Mouse (Mus musculus) MEL (cell line): ENCODE measurements around the gene Rnf130. TPM values are rescaled to one million over a fixed set of nuclear protein-coding genes. Genes with fewer than 3 reads are reported as not detected.
A peak's percentile ranks its signal among the peaks of the same experiment; 100 is the strongest.

Source experiments
- DNase-seq: peaks from one replicate; pipeline ENCODE4 v3.0.0; 2011; ENCODE audit warnings: low read depth, low spot score
- H3K27ac ChIP-seq: 2 replicates; pipeline ENCODE4 v1.5.1; 2012; ENCODE audit warnings: low read depth, mild to moderate bottlenecking, control low read depth, low read length, moderate library complexity; ENCODE audit not compliant: control insufficient read depth
- H3K27me3 ChIP-seq, 2 experiments: fragments of 150-350 bp in 1 of 2; sonication (generic) in 1 of 2; 2 replicates each; pipeline ENCODE4 v1.6.1; 2012; ENCODE audit warnings: low read length in 2 of 2, mild to moderate bottlenecking in 2 of 2, improper control_type of control experiment in 1 of 2, moderate library complexity in 1 of 2; ENCODE audit not compliant: insufficient read depth in 2 of 2, control insufficient read depth in 1 of 2
- H3K36me3 ChIP-seq, 2 experiments: 2 replicates each; pipeline ENCODE4 v1.6.1; 2012 to 2014; ENCODE audit warnings: low read length in 2 of 2, improper control_type of control experiment in 1 of 2, inconsistent platforms in 1 of 2, mild to moderate bottlenecking in 1 of 2; ENCODE audit not compliant: insufficient read depth in 2 of 2, control insufficient read depth in 1 of 2
- H3K4me1 ChIP-seq, 2 experiments: fragments of 150-350 bp in 1 of 2; sonication (generic) in 1 of 2; 2 replicates each; pipeline ENCODE4 v1.6.1; 2012; ENCODE audit warnings: low read length in 2 of 2, improper control_type of control experiment in 1 of 2, mild to moderate bottlenecking in 1 of 2; ENCODE audit not compliant: insufficient read depth in 2 of 2, control insufficient read depth in 1 of 2
- H3K4me3 ChIP-seq, 2 experiments: fragments of 150-350 bp in 1 of 2; sonication (generic) in 1 of 2; 2 replicates each; pipeline ENCODE4 v1.5.1; 2012; ENCODE audit warnings: low read depth in 2 of 2, low read length in 2 of 2, mild to moderate bottlenecking in 2 of 2, moderate library complexity in 2 of 2, control low read depth in 1 of 2, improper control_type of control experiment in 1 of 2; ENCODE audit not compliant: control insufficient read depth in 1 of 2, insufficient read depth in 1 of 2
- H3K79me2 ChIP-seq: 2 replicates; pipeline ENCODE4 v1.6.1; 2012; ENCODE audit warnings: mild to moderate bottlenecking, low read length, moderate library complexity; ENCODE audit not compliant: control insufficient read depth, poor library complexity, insufficient read depth
- H3K9ac ChIP-seq: 2 replicates; pipeline ENCODE4 v1.6.1; 2012; ENCODE audit warnings: low read depth, mild to moderate bottlenecking, control low read depth, low read length, moderate library complexity; ENCODE audit not compliant: control insufficient read depth, poor library complexity, severe bottlenecking
- H3K9me3 ChIP-seq: fragments of 150-350 bp; sonication (generic); replicated peaks from 2 replicates; pipeline ENCODE4 v1.6.1; 2012; ENCODE audit warnings: mild to moderate bottlenecking, low read length, improper control_type of control experiment, moderate library complexity; ENCODE audit not compliant: insufficient read depth
- BHLHE40 ChIP-seq: IDR thresholded peaks from 2 replicates; pipeline ENCODE4 v1.6.1; 2012; ENCODE audit warnings: low read depth, mild to moderate bottlenecking, inconsistent platforms, low read length, improper control_type of control experiment, borderline replicate concordance
- CHD1 ChIP-seq: IDR thresholded peaks from 2 replicates; pipeline ENCODE4 v1.6.1; 2012; ENCODE audit warnings: low read depth, mild to moderate bottlenecking, inconsistent platforms, low read length, improper control_type of control experiment
- CHD2 ChIP-seq: IDR thresholded peaks from 2 replicates; pipeline ENCODE4 v1.6.1; 2011; ENCODE audit warnings: low read length, improper control_type of control experiment
- ELF1 ChIP-seq: IDR thresholded peaks from 2 replicates; pipeline ENCODE4 v1.6.1; 2014; ENCODE audit warnings: low read depth, mild to moderate bottlenecking, inconsistent platforms, low read length, improper control_type of control experiment, moderate library complexity
- EP300 ChIP-seq, 2 experiments: IDR thresholded peaks; 2 replicates each; pipeline ENCODE4 v1.6.1; 2011; ENCODE audit warnings: improper control_type of control experiment in 2 of 2, low read length in 2 of 2, low read depth in 1 of 2, mild to moderate bottlenecking in 1 of 2
- ETS1 ChIP-seq: IDR thresholded peaks from 2 replicates; pipeline ENCODE4 v1.6.1; 2012; ENCODE audit warnings: low read depth, mild to moderate bottlenecking, inconsistent platforms, low read length, improper control_type of control experiment, moderate library complexity
- GATA1 ChIP-seq: IDR thresholded peaks from 2 replicates; pipeline ENCODE4 v1.6.1; 2011; ENCODE audit warnings: low read depth, low read length, improper control_type of control experiment
- JUND ChIP-seq: IDR thresholded peaks from 2 replicates; pipeline ENCODE4 v1.6.1; 2011; ENCODE audit warnings: low read depth, mild to moderate bottlenecking, improper control_type of control experiment, low read length
- KAT2A ChIP-seq: conservative IDR thresholded peaks from 2 replicates; pipeline ENCODE4 v1.6.1; 2012; ENCODE audit warnings: low read depth, low read length, improper control_type of control experiment, inconsistent platforms
- MAFK ChIP-seq: IDR thresholded peaks from 2 replicates; pipeline ENCODE4 v1.6.1; 2011; ENCODE audit warnings: low read depth, mild to moderate bottlenecking, low read length, improper control_type of control experiment, borderline replicate concordance
- MAX ChIP-seq: IDR thresholded peaks from 2 replicates; pipeline ENCODE4 v1.6.1; 2011; ENCODE audit warnings: low read length, improper control_type of control experiment
- MAZ ChIP-seq: IDR thresholded peaks from 2 replicates; pipeline ENCODE4 v1.6.1; 2012; ENCODE audit warnings: low read depth, mild to moderate bottlenecking, inconsistent platforms, low read length, improper control_type of control experiment
- MXI1 ChIP-seq: IDR thresholded peaks from 2 replicates; pipeline ENCODE4 v1.6.1; 2011; ENCODE audit warnings: mild to moderate bottlenecking, low read depth, low read length, improper control_type of control experiment
- MYC ChIP-seq: IDR thresholded peaks from 2 replicates; pipeline ENCODE4 v1.6.1; 2011; ENCODE audit warnings: low read depth, mild to moderate bottlenecking, low read length, improper control_type of control experiment, moderate library complexity
- NELFE ChIP-seq: IDR thresholded peaks from 2 replicates; pipeline ENCODE4 v1.6.1; 2011; ENCODE audit warnings: low read depth, low read length, improper control_type of control experiment
- NRF1 ChIP-seq: IDR thresholded peaks from 2 replicates; pipeline ENCODE4 v1.6.1; 2014; ENCODE audit warnings: low read depth, mild to moderate bottlenecking, inconsistent platforms, low read length, improper control_type of control experiment, moderate library complexity; ENCODE audit not compliant: poor library complexity, insufficient read depth, severe bottlenecking
- POLR2A ChIP-seq, 2 experiments: IDR thresholded peaks; 2 replicates each; pipeline ENCODE4 v1.6.1; 2011 to 2012; ENCODE audit warnings: low read length in 2 of 2, mild to moderate bottlenecking in 2 of 2, control low read depth in 1 of 2, improper control_type of control experiment in 1 of 2, low read depth in 1 of 2, moderate library complexity in 1 of 2; ENCODE audit not compliant: control insufficient read depth in 1 of 2, insufficient read depth in 1 of 2, poor library complexity in 1 of 2
- POLR2AphosphoS2 ChIP-seq: IDR thresholded peaks from 2 replicates; pipeline ENCODE4 v1.6.1; 2011; ENCODE audit warnings: low read length, improper control_type of control experiment
- POLR2AphosphoS5 ChIP-seq: IDR thresholded peaks from 2 replicates; pipeline ENCODE4 v1.6.1; 2012; ENCODE audit warnings: low read depth, borderline replicate concordance, mild to moderate bottlenecking, inconsistent platforms, low read length, moderate library complexity, mixed read lengths
- RAD21 ChIP-seq: IDR thresholded peaks from 2 replicates; pipeline ENCODE4 v1.6.1; 2011; ENCODE audit warnings: mild to moderate bottlenecking, low read depth, low read length, improper control_type of control experiment
- RCOR1 ChIP-seq: IDR thresholded peaks from 2 replicates; pipeline ENCODE4 v1.6.1; 2012; ENCODE audit warnings: low read depth, mild to moderate bottlenecking, inconsistent platforms, low read length, improper control_type of control experiment
- SIN3A ChIP-seq: IDR thresholded peaks from 2 replicates; pipeline ENCODE4 v1.6.1; 2012; ENCODE audit warnings: low read length, improper control_type of control experiment, inconsistent platforms
- SMC3 ChIP-seq: IDR thresholded peaks from 2 replicates; pipeline ENCODE4 v1.6.1; 2011; ENCODE audit warnings: low read depth, low read length, improper control_type of control experiment
- TAL1 ChIP-seq: IDR thresholded peaks from 2 replicates; pipeline ENCODE4 v1.6.1; 2012; ENCODE audit warnings: mild to moderate bottlenecking, inconsistent platforms, low read length, moderate library complexity, mixed read lengths
- TBP ChIP-seq: IDR thresholded peaks from 2 replicates; pipeline ENCODE4 v1.8.0; 2011; ENCODE audit warnings: low read depth, low read length, improper control_type of control experiment
- TCF12 ChIP-seq: IDR thresholded peaks from 2 replicates; pipeline ENCODE4 v1.6.1; 2014; ENCODE audit warnings: low read depth, mild to moderate bottlenecking, inconsistent platforms, low read length, improper control_type of control experiment, moderate library complexity
- USF2 ChIP-seq, 2 experiments: IDR thresholded peaks; 2 replicates each; pipeline ENCODE4 v1.6.1; 2011 to 2012; ENCODE audit warnings: improper control_type of control experiment in 2 of 2, low read length in 2 of 2, borderline replicate concordance in 1 of 2, inconsistent platforms in 1 of 2, low read depth in 1 of 2, mild to moderate bottlenecking in 1 of 2; ENCODE audit not compliant: insufficient read depth in 1 of 2
- ZC3H11A ChIP-seq: IDR thresholded peaks from 2 replicates; pipeline ENCODE4 v1.6.1; 2012; ENCODE audit warnings: low read depth, mild to moderate bottlenecking, inconsistent platforms, low read length, improper control_type of control experiment
- ZKSCAN1 ChIP-seq: IDR thresholded peaks from 2 replicates; pipeline ENCODE4 v1.6.1; 2012; ENCODE audit warnings: low read depth, mild to moderate bottlenecking, inconsistent platforms, low read length, improper control_type of control experiment, moderate library complexity
- ZMIZ1 ChIP-seq: IDR thresholded peaks from 2 replicates; pipeline ENCODE4 v1.6.1; 2012; ENCODE audit warnings: low read depth, mild to moderate bottlenecking, inconsistent platforms, low read length, improper control_type of control experiment, moderate library complexity
- polyA plus RNA-seq, 2 experiments: library from polyadenylated mRNA; stranded (reverse) in 1 of 2; unstranded in 1 of 2; fragments of >175 nt in 1 of 2; fragments of >200 nt in 1 of 2; gene quantifications; 2 replicates each; pipeline versions ENCODE4 v1.2.1 to v1.2.4; 2012; ENCODE audit warnings: low replicate concordance in 2 of 2, low read depth in 1 of 2; ENCODE audit not compliant: insufficient read length in 2 of 2, insufficient read depth in 1 of 2, missing spikeins in 1 of 2
- total RNA-seq: library from RNA; depleted of rRNA; stranded (reverse); fragments of 300-350 nt; gene quantifications from 2 replicates; pipeline ENCODE4 v1.2.3, GENCODE M21; 2012

The Rnf130 gene
- total and polyA plus RNA-seq, 3 experiments = 59.5 to 507 (median 78.2) TPM

DNA sequence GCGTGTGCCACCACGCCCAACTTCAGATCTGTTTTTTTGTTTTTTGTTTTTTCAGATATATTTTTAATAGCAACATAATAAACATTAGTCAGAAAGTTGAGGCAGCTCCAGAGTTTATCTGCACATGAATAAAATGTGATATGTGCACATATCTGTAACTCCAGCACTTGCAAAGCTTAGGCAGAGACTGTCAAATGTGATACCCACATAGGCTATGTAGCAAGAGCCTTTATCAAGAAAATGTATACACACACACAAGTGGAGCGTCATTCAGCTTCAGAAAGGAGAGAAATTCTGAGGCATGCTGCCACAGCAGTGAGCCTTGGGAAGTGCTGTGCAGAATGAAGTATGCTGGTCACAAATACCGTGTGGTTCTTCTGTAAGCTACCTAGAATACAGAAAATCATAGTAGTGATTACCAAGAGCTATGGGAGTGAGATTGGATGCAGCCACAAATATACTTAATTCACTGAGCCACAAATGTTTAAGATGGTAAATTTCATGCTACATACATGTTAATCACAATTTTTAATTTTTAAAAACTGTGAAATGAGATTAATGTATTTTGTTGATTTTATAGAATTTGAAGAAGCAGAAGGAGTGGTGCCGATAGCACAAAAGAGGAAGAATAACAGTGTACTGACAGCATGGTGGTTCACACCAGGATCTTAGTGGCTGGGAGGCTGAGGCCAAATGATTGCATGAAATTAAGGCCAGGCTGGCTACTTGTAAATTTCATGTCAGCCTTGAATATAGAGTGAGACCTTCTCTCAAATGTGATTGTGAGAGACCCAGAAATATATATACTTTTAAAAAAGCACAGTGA lies 56.4 kb downstream of the Rnf130 start:
- Histone ChIP-seq H3K36me3 (peaks cover 6 to 12% of the 10 kb centered on the region in 2 experiments), H3K4me1 (peaks cover 3 to 10% of the 10 kb centered on the region in 2 experiments), H3K27ac (peak overlapping the region; percentile 46), H3K9me3 (no peaks in the 10 kb centered on the region), H3K79me2 (no peaks in the 10 kb centered on the region), H3K27me3 (no peaks in the 10 kb centered on the region), H3K9ac (no peak overlapping the region), H3K4me3 (peak overlapping the region in 1 of 2 experiments; percentile 8; a peak in 2 of 4 replicates)
- peak; percentile 85 for DNase-seq
- TF ChIP-seq ETS1 (peak; percentile 52; the same call in 1 of the 2 replicates), NELFE (no peak), MAZ (no peak), POLR2A (IDR thresholded peaks at IDR 0.05; ENCODE audit: control insufficient read depth in 1 of 2, insufficient read depth in 1 of 2, low read depth in 1 of 2, low read length in 2 of 2, poor library complexity in 1 of 2) (no peak), TAL1 (peak; percentile 57), MYC (peak; percentile 56; the same call in 1 of the 2 replicates), GATA1 (peak; percentile 77), JUND (no peak), BHLHE40 (no peak), MAX (peak; percentile 56; the same call in 1 of the 2 replicates), POLR2AphosphoS5 (no peak), SIN3A (no peak; the same call in 1 of the 2 replicates), SMC3 (no peak; the same call in 1 of the 2 replicates), RAD21 (no peak), MXI1 (peak; percentile 30; the same call in 1 of the 2 replicates), TCF12 (peak; percentile 80), RCOR1 (peak; percentile 51; the same call in 1 of the 2 replicates), TBP (0 out of 2 replicates have a peak, but pooled peaks have one; percentile 27), EP300 (IDR thresholded peaks at IDR 0.05; ENCODE audit: low read depth in 1 of 2, low read length in 2 of 2) (peak; percentile 73 to 79), MAFK (no peak)
- TF ChIP-seq, all 39 proteins: peak for 10

DNA sequence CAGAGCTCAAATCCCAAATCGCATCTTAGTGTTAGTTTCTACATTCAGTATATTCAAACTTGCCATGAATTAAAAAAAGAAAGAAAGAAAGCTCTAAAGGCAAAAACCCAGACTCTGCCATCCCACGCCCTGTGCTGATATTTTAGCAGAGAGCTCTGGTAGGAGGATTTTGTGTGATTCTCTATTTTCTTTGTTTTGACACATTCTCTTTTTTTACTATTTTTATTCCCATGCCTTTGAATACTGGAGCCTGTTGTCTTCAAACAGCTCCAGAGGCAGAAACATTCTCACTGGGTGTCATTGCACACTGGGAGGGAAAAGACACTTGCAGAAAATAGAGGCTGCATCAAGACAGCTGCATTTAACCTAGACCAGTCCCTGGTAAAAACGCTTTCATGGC lies 61.1 kb downstream of the Rnf130 start:
- Histone ChIP-seq H3K79me2 (no peaks in the 10 kb centered on the region), H3K36me3 (peaks cover 11 to 12% of the 10 kb centered on the region in 2 experiments), H3K27me3 (no peaks in the 10 kb centered on the region), H3K27ac (no peak overlapping the region), H3K4me3 (no peak overlapping the region), H3K9ac (no peak overlapping the region), H3K9me3 (no peaks in the 10 kb centered on the region), H3K4me1 (peaks cover 3 to 10% of the 10 kb centered on the region in 2 experiments)
- no peak for TF ChIP-seq POLR2AphosphoS2
- TF ChIP-seq ZC3H11A = no peak
- no peak for TF ChIP-seq USF2 (IDR thresholded peaks at IDR 0.05; ENCODE audit: borderline replicate concordance in 1 of 2, insufficient read depth in 1 of 2, low read depth in 1 of 2, low read length in 2 of 2)
- no peak for TF ChIP-seq NRF1
- TF ChIP-seq NELFE = no peak
- no peak for TF ChIP-seq EP300 (IDR thresholded peaks at IDR 0.05; ENCODE audit: low read depth in 1 of 2, low read length in 2 of 2)
- no peak for TF ChIP-seq SMC3
- no peak for TF ChIP-seq CHD2
- TF ChIP-seq ZMIZ1 = no peak
- TF ChIP-seq ZKSCAN1 = no peak
- no peak for TF ChIP-seq MAX
- TF ChIP-seq MAZ = no peak
- TF ChIP-seq POLR2A (IDR thresholded peaks at IDR 0.05; ENCODE audit: control insufficient read depth in 1 of 2, insufficient read depth in 1 of 2, low read depth in 1 of 2, low read length in 2 of 2, poor library complexity in 1 of 2) = no peak
- TF ChIP-seq ELF1 = no peak
- no peak for TF ChIP-seq CHD1
- no peak for TF ChIP-seq KAT2A
- no peak for DNase-seq
